Mouse (Mus musculus) lung, adult 2 months (tissue): ENCODE results near the gene Ptrh1.

Experiments
- CTCF ChIP-seq: fragments of 200-500 bp; IDR thresholded peaks from 2 replicates; pipeline ENCODE4 v1.5.1; 2011; ENCODE audit warnings: mild to moderate bottlenecking, low read length, control low read depth; ENCODE audit not compliant: insufficient read depth
- POLR2A ChIP-seq: fragments of 200-500 bp; IDR thresholded peaks from 2 replicates; pipeline ENCODE4 v1.6.1; 2011; ENCODE audit warnings: low read depth, mild to moderate bottlenecking, control low read depth, low read length, borderline replicate concordance; ENCODE audit errors: extremely low read depth

DNA sequence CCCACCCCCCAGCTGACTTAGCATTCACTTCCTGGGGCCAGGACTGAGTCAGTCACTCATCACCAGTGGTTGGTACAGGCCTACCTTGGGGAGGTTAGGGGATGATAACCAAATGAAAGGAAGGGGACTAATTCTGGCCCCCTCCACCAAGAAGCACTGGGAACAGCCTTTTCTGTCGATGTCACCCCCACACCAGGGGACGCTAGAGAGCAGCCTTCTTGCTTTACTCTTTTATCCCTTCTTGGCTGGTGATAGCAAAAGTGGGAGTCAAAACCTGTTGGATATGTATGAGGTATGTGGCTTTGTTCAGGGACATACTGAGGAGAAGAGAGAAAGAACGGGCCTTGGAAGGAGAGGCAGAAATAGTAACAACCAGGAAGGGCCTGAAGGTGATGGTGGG, 12.2 kb upstream of the Ptrh1 start:
- TF ChIP-seq CTCF (peak; percentile 33), POLR2A (no peak)
